9 mouse cellular contexts compared by ENCODE assay signal in the genomic region with DNA sequence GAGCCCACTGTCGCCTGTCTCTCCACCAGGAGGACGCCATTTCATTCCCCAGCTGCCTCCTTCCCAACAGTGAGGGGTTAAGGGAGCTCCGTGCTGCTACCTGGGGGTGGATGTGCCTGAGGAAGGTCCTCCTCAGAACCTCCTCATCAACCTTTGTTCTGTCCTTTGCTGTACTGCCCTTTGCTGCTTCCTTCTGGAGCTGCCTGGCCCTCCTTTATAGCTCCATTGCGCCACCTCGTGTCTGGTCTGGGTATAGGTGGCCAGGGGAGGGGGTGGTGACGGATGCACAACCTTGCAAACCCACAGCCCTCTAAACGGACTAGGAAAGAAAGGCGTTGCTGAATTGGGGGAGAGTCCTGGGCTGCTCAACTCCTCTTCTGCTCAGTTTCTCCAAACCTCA. TPM values are rescaled to one million over a fixed set of nuclear protein-coding genes. Genes with fewer than 3 reads are reported as not detected.
DNase-seq lines count a peak whose midpoint lies in the region; ATAC-seq lines count a peak whose summit lies in the region.
"Had no signal": no experiment of that assay in that cellular context is flagged by ENCODE, and none has a peak within 500 bp of the region (broad histone marks: within the 10 kb centered on the region; RNA-seq: fewer than 3 reads in every experiment).

No protein-coding gene starts in this region.

- peak overlapping the region; percentile 53 for H3K27ac ChIP-seq in hindbrain, embryonic 12.5 days
- H3K27ac ChIP-seq: lung, embryonic 15.5 days had no signal

- H3K36me3 ChIP-seq in hindbrain, embryonic 12.5 days, result peaks cover 21% of the 10 kb centered on the region; the same call in 1 of the 2 replicates

- H3K9me3 ChIP-seq in hindbrain, embryonic 12.5 days (replicated peaks), result no peaks in the 10 kb centered on the region
- H3K9me3 ChIP-seq: lung, embryonic 15.5 days had no signal

- WGBS in hindbrain, embryonic 12.5 days, result 10% methylated on average over 8 of the region's 8 CpGs

- peak; percentile 80 for ATAC-seq in hindbrain, embryonic 12.5 days (ENCODE audit: low FRiP score)

- peaks cover 10% of the 10 kb centered on the region; the same call in 1 of the 2 replicates for H3K4me1 ChIP-seq in hindbrain, embryonic 12.5 days
- H3K4me1 ChIP-seq: lung, embryonic 15.5 days had no signal

- H3K27me3 ChIP-seq in hindbrain, embryonic 12.5 days, result no peaks in the 10 kb centered on the region
- H3K27me3 ChIP-seq: lung, embryonic 15.5 days had no signal

- peak; percentile 86 for DNase-seq in NIH3T3 (ENCODE audit: low read depth)
- peak; percentile 79 for DNase-seq in cerebellum, adult 9-11 months
- peak; percentile 68 to 78 for DNase-seq in frontal cortex, postnatal 25 days (ENCODE audit: low spot score in 2 of 2)
- peak; percentile 94 to 95 for DNase-seq in layer of hippocampus, postnatal 10 days (ENCODE audit: low spot score in 2 of 2)
- DNase-seq in lung, postnatal 14 days, result peak; percentile 91
- DNase-seq in retina, adult 2 months (ENCODE audit: low read depth, low spot score), result peak; percentile 55
- DNase-seq in thymus, postnatal 36 days, result peak; percentile 84 to 90

- H3K4me3 ChIP-seq in hindbrain, embryonic 12.5 days, result no peak overlapping the region
- H3K4me3 ChIP-seq: lung, embryonic 15.5 days had no signal

- H3K9ac ChIP-seq in hindbrain, embryonic 12.5 days, result peak overlapping the region; percentile 28; the same call in 1 of the 2 replicates
- H3K9ac ChIP-seq: lung, embryonic 15.5 days had no signal

- H3K4me2 ChIP-seq in hindbrain, embryonic 12.5 days (replicated peaks), result no peak overlapping the region
- H3K4me2 ChIP-seq: lung, embryonic 15.5 days had no signal

RNA-seq across cellular contexts. Expression of a gene that starts 3.1 kb away (rescaled TPM):
- polyA plus RNA-seq in hindbrain, embryonic 12.5 days (2016; fragmentation: Nextera tagmentation; extraction: Ambion mirVana), result 2.6 and 2.7 TPM in 2 replicates
- under 1 TPM; 0.85 to 0.91 TPM for total RNA-seq in layer of hippocampus, postnatal 10 days (2021)

RNA-seq across cellular contexts. Expression of a gene that starts 7.6 kb away (rescaled TPM):
- polyA plus RNA-seq in hindbrain, embryonic 12.5 days (2016; fragmentation: Nextera tagmentation; extraction: Ambion mirVana), result 27.3 and 30.2 TPM in 2 replicates
- 10 to 100 TPM; 70.2 to 82.5 TPM for total RNA-seq in layer of hippocampus, postnatal 10 days (2021)

RNA-seq across cellular contexts. Expression of a gene that starts 12.6 kb away (rescaled TPM):
- polyA plus RNA-seq in hindbrain, embryonic 12.5 days (2016; fragmentation: Nextera tagmentation; extraction: Ambion mirVana), result 0.57 and 0.79 TPM in 2 replicates
- total RNA-seq in layer of hippocampus, postnatal 10 days (2021), result 10 to 100 TPM; 30.1 to 30.7 TPM

RNA-seq across cellular contexts. Expression of a gene that starts 30.4 kb away (rescaled TPM):
- 22.4 and 28.7 TPM in 2 replicates for polyA plus RNA-seq in hindbrain, embryonic 12.5 days (2016; fragmentation: Nextera tagmentation; extraction: Ambion mirVana)
- total RNA-seq in layer of hippocampus, postnatal 10 days (2021), result 1 to 10 TPM; 8.1 to 8.3 TPM

RNA-seq across cellular contexts. Expression of a gene that starts 35.3 kb away (rescaled TPM):
- polyA plus RNA-seq in hindbrain, embryonic 12.5 days (2016; fragmentation: Nextera tagmentation; extraction: Ambion mirVana), result 19.5 TPM in 2 replicates
- total RNA-seq in layer of hippocampus, postnatal 10 days (2021), result 10 to 100 TPM; 28.3 to 32.2 TPM
